Mouse (Mus musculus) neural tube, embryonic 13.5 days (tissue): ENCODE results near the gene Tns3. TPM values are rescaled to one million over a fixed set of nuclear protein-coding genes. Genes with fewer than 3 reads are reported as not detected.

Experiments
- ATAC-seq: fragments of 200-750 bp; cut with Nextera tagmentation; 2 replicates; pipeline ENCODE4 v1.8.0; 2017; ENCODE audit warnings: low read depth, mild to moderate bottlenecking, moderate TSS enrichment, moderate library complexity
- H3K27ac ChIP-seq: fragments of 300-500 bp; sonication (generic); replicated peaks from 2 replicates; pipeline ENCODE4 v1.5.1; 2015; ENCODE audit warnings: moderate library complexity, mild to moderate bottlenecking, inconsistent platforms
- H3K27me3 ChIP-seq: fragments of 300-500 bp; sonication (generic); 2 replicates; pipeline ENCODE4 v1.6.1; 2015; ENCODE audit warnings: mild to moderate bottlenecking, inconsistent platforms
- H3K36me3 ChIP-seq: fragments of 300-500 bp; sonication (generic); 2 replicates; pipeline ENCODE4 v1.6.1; 2015; ENCODE audit warnings: mild to moderate bottlenecking, inconsistent platforms
- H3K4me1 ChIP-seq: fragments of 300-500 bp; sonication (generic); replicated peaks from 2 replicates; pipeline ENCODE4 v1.6.1; 2015; ENCODE audit warnings: inconsistent platforms
- H3K4me2 ChIP-seq: fragments of 300-500 bp; sonication (generic); 2 replicates; pipeline ENCODE4 v1.6.1; 2015; ENCODE audit warnings: inconsistent platforms, mild to moderate bottlenecking, moderate library complexity
- H3K4me3 ChIP-seq: fragments of 300-500 bp; sonication (generic); 2 replicates; pipeline ENCODE4 v1.5.1; 2015; ENCODE audit warnings: mild to moderate bottlenecking, inconsistent platforms
- H3K9ac ChIP-seq: fragments of 300-500 bp; sonication (generic); 2 replicates; pipeline ENCODE4 v1.6.1; 2015; ENCODE audit warnings: moderate library complexity, mild to moderate bottlenecking, inconsistent platforms
- H3K9me3 ChIP-seq: fragments of 300-500 bp; sonication (generic); 2 replicates; pipeline ENCODE4 v1.6.1; 2016; ENCODE audit warnings: inconsistent platforms
- WGBS: fragments of 180-500 bp; shearing (Covaris S2); methylation state at CpG from one replicate; pipeline ENCODE4 v1.1.7; 2015; 5-methylcytosine and 5-hydroxymethylcytosine counted together
- polyA plus RNA-seq: library from polyadenylated mRNA; unstranded; fragments of >200 nt; fragmentation: Nextera tagmentation; extraction: Ambion mirVana; gene quantifications from 2 replicates; pipeline ENCODE4 v1.2.1, GENCODE M21; 2015

Gene Tns3
- polyA plus RNA-seq, 1 experiment from 2014 or later, result 7.9 TPM

DNA sequence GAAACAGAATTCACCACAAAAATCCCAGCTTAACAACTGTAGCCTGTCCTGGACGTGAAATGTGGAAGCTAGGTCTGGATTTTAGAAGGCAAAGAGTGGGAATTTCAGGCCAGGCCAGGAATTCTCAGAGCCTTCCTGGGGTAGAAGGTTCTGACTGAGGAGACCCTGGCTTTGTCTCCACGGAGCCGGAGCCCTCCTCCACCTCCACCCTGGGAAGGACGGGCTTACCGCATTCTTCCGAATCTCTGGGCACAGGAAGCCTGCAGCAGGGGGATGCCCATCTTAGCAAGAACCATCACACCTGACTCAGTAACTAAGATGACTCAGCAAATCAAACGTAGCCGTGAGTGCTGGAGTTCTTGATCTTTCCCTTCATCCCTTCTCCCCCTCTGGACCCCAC, 231.4 kb downstream of the Tns3 start:
- Histone ChIP-seq H3K4me2 (no peak overlapping the region), H3K4me3 (no peak overlapping the region), H3K4me1 (no peaks in the 10 kb centered on the region), H3K9me3 (no peaks in the 10 kb centered on the region), H3K27ac (no peak overlapping the region), H3K27me3 (no peaks in the 10 kb centered on the region), H3K36me3 (peaks cover 29% of the 10 kb centered on the region; the same call in 1 of the 2 replicates), H3K9ac (no peak overlapping the region)
- ATAC-seq, result no peak
- 91% methylated on average over 8 of the region's 8 CpGs for WGBS

DNA sequence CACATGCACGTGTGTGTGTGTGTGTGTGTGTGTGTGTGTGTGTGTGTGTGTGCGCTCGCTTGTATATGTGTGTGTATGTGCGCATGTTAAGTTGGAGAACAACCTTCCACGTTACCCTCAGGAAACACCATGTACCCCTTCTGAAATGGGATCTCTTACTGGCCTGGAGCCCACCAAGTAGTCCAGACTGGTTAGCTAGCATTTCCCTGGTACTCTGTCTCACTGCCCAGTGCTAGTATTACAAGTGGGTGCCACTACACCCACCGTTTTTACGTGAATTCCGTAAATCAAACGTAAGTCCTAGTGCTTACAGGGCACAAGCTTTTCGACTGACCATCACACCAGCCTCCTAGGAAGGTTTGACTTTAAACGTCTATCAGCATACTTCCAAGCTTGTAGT, 236.7 kb downstream of the Tns3 start:
- ATAC-seq, result no peak
- 93% methylated on average over 11 of the region's 11 CpGs for WGBS
- Histone ChIP-seq H3K27me3 (no peaks in the 10 kb centered on the region), H3K9me3 (no peaks in the 10 kb centered on the region), H3K9ac (no peak overlapping the region), H3K4me2 (no peak overlapping the region), H3K36me3 (0 out of 2 replicates have a peak, but pooled peaks cover 5% of the 10 kb centered on the region), H3K4me3 (no peak overlapping the region), H3K4me1 (peaks cover 15% of the 10 kb centered on the region), H3K27ac (no peak overlapping the region)

DNA sequence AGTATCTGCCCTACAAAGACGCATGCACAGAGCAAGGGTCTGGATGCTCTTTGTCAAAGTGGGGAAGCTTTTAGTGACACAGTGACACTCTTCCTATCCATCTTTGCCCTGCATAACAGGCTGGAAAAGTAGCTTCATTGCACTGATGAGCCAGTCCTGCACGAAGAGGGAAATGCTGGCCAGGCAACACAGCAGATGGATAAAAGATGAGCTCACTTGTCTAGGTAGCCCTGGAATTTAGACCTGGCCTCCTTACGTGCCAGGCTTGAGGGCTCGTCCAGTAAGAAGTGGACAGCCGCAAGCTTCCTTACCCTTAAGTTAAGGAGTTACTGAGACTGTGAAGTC, 239.1 kb downstream of the Tns3 start:
- Histone ChIP-seq H3K9me3 (no peaks in the 10 kb centered on the region), H3K4me3 (no peak overlapping the region)
- WGBS, result 85% methylated on average over 5 of the region's 5 CpGs

DNA sequence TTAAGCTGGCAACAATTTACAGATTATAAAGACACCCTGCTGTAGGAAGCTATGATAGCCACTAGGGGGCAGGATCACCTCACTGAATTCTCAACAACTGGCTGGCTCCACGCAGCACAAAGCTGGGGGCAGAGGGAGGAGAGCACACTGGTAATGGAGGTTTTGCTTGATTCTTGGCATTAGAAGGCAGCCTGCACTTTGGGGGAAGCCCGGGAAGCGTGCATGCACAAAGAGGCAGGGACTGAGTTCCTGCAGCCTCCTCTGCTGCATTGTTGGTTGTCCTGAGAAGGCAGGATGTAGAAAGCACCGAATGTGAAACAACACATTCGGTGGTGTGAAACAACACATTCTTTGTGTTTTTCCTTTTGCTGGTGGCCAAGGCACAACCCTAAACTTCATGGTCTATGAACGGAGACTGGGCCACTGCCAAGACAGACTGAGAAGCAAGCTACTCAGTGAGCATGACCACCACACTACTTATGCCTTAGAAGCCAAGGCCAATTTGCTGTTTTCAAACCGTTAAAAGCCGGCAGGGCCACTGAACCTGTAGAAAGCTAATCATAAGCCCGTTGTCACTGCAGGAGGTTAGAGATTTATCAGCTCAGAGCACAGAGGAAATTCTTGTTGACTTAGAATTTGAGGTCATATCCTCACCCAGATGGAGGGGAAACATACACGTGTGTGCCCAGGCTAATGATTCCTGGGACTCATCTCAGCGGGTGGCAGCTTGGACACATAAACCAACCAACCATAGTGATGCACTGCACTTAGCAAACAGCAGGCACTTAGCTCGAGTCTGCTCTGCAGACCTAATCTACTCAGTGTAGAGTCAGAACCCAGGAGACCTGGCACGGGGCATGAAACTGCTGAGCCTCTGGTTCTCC, 239.8 kb downstream of the Tns3 start:
- Histone ChIP-seq H3K9me3 (no peaks in the 10 kb centered on the region), H3K27ac (peak overlapping the region; percentile 82), H3K4me3 (no peak overlapping the region), H3K4me2 (peak overlapping the region; percentile 35), H3K27me3 (no peaks in the 10 kb centered on the region), H3K9ac (peak overlapping the region; percentile 58; the same call in 1 of the 2 replicates), H3K36me3 (0 out of 2 replicates have a peak, but pooled peaks cover 5% of the 10 kb centered on the region), H3K4me1 (peaks cover 15% of the 10 kb centered on the region)
- 23% methylated on average over 13 of the region's 13 CpGs for whole genome bisulfite sequencing
- ATAC-seq, result peak; percentile 95

More for the DNA sequence above, 239.1 kb downstream of the Tns3 start:
- Histone ChIP-seq H3K4me2 (no peak overlapping the region), H3K27me3 (no peaks in the 10 kb centered on the region), H3K27ac (peak overlapping the region; percentile 82), H3K4me1 (peaks cover 15% of the 10 kb centered on the region), H3K36me3 (0 out of 2 replicates have a peak, but pooled peaks cover 5% of the 10 kb centered on the region), H3K9ac (no peak overlapping the region)
- no peak for ATAC-seq

DNA sequence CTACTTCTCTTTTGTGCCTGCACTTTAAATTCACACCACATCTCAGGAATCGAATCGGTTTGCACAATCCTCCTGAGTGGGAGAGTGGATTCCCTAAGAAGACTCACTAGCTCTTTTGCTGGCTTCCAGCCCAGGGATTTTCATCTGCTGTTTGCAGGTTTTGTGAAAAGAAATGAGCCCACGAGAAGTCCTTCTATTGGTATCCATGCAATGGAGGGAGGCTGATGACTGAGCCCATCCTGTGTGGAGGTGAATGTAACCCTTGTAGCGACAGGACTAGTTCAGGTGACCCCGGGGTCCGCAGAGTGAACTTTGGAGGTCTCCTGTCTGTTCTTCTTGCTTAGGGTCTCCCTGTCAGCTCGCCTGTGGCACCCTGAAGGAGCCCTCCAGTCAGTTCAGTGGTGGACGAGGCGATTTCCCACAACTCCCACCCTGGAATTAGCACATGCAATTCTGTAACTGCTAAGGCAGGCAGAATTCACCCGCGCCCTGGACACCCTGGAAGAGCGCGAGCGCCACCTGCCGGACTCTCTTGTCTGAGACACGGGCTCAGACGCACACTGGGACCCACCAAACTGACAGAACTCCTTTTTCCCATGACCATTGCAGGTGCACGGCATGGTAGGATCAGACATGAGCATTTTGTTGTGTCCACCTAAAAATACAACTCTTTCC, 259.0 kb downstream of the Tns3 start:
- Histone ChIP-seq H3K4me3 (no peak overlapping the region), H3K27me3 (no peaks in the 10 kb centered on the region), H3K36me3 (no peaks in the 10 kb centered on the region), H3K4me1 (peaks cover 6% of the 10 kb centered on the region), H3K9me3 (no peaks in the 10 kb centered on the region), H3K9ac (no peak overlapping the region), H3K27ac (no peak overlapping the region), H3K4me2 (no peak overlapping the region)
- peak; percentile 83 for ATAC-seq
- 28% methylated on average over 18 of the region's 18 CpGs for WGBS

DNA sequence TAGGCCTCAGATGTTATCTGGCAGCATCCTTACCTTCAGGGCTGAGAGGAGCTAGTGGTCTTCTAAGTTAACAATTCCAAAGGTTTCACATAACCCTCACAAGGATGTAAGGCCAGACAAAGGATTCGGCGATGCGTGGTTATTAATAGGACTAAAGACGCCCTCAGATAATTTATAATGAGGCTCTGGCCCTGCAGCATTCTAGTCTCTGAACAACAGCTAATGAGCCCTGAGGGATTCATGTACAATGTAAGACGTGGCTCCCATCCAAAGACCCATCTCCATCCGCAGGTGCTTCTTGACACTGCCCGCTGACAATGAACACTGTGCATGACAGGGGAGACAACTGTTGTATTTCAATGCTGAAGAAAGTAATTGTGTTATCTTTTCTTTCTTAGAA, 263.0 kb downstream of the Tns3 start:
- no peak overlapping the region for H3K27ac ChIP-seq
- ATAC-seq, result no peak
- WGBS, result 51% methylated on average over 7 of the region's 7 CpGs
- H3K36me3 ChIP-seq, result no peaks in the 10 kb centered on the region
- no peak overlapping the region for H3K4me3 ChIP-seq
- peaks cover 6% of the 10 kb centered on the region for H3K4me1 ChIP-seq
- H3K9ac ChIP-seq, result no peak overlapping the region
- no peaks in the 10 kb centered on the region for H3K27me3 ChIP-seq
- H3K4me2 ChIP-seq, result no peak overlapping the region
- no peaks in the 10 kb centered on the region for H3K9me3 ChIP-seq

DNA sequence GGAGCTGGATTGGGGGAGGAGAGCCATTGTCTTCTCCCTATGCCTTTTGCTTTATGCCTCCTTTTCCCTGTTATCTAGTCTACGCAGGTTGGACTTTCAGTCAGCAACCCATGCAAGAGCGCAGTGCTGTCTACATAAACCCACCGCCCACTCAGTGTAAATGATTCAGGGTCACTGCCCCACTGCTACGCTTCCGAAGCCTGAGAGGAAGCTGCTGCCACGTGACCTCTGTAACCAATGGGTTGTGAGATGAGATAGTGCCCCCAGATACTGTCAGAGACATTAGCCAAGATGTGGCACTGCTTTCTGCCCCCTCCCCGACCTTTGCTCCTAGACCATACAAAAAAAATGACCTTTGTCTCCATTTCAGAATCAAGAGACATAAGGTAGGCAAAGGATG, 268.0 kb downstream of the Tns3 start:
- H3K9me3 ChIP-seq, result no peaks in the 10 kb centered on the region

DNA sequence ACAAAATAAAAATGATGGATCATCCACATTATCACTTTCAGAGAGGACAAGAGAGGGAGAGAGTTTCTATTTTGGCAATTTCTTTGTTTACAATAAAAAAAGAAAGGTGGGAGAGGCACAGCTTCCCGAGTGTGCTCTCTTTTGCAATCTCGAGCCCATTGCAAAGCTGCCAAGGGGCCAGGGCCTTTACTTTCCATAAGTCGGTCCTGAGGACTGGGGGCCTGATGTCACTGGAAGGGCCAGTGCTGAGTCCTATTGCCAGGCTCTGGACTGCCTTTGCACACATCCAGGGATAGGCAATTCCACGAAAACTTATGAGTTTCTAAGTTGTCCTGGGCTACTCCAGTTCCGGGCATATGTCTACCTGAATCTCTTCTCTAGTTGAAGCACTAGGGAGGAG, 272.8 kb downstream of the Tns3 start:
- ATAC-seq, result no peak
- no peaks in the 10 kb centered on the region for H3K4me1 ChIP-seq
- 79% methylated on average over 5 of the region's 5 CpGs for WGBS
- no peak overlapping the region for H3K4me3 ChIP-seq
- no peak overlapping the region for H3K27ac ChIP-seq
- no peaks in the 10 kb centered on the region for H3K36me3 ChIP-seq
- H3K9me3 ChIP-seq, result no peaks in the 10 kb centered on the region
- H3K9ac ChIP-seq, result no peak overlapping the region
- no peaks in the 10 kb centered on the region for H3K27me3 ChIP-seq
- no peak overlapping the region for H3K4me2 ChIP-seq

More for the DNA sequence above, 268.0 kb downstream of the Tns3 start:
- Histone ChIP-seq H3K4me3 (no peak overlapping the region), H3K4me1 (peaks cover 3% of the 10 kb centered on the region), H3K36me3 (no peaks in the 10 kb centered on the region), H3K27ac (no peak overlapping the region), H3K27me3 (no peaks in the 10 kb centered on the region), H3K4me2 (no peak overlapping the region), H3K9ac (no peak overlapping the region)
- ATAC-seq, result no peak
- 85% methylated on average over 7 of the region's 7 CpGs for WGBS

DNA sequence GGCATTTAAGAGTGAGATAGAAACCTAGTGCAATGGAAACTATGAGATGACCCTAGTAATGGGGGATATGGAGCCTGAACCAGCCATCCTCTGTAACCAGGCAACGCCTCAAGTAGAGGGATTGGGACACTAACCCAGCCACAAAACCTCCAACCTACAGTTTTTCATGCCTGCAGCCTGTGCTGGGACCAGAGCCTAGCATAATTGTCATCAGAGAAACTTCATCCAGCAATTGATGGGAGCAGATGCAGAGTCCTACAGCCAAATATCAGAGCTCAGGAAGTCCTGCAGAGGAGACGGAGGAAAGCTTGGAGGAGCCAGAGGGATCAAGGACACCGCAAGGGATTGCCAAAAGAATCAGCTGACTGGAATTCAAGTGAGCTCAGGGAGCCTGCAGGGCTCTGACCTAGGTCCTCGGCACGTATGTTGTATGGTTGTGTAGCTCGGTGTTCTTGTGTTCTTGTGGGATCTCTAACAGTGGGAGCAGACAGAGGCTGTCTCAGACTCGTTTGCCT, 278.4 kb downstream of the Tns3 start:
- Histone ChIP-seq H3K4me2 (no peak overlapping the region), H3K9ac (no peak overlapping the region), H3K36me3 (no peaks in the 10 kb centered on the region), H3K9me3 (no peaks in the 10 kb centered on the region), H3K27me3 (no peaks in the 10 kb centered on the region), H3K4me3 (no peak overlapping the region), H3K27ac (no peak overlapping the region), H3K4me1 (no peaks in the 10 kb centered on the region)
- no peak for ATAC-seq
- 85% methylated on average over 7 of the region's 7 CpGs for WGBS
